Mouse (Mus musculus): Measurements from ENCODE around the gene Nup98. TPM values are rescaled to one million over a fixed set of nuclear protein-coding genes. Genes with fewer than 3 reads are reported as not detected.

Gene Nup98
- polyA plus RNA-seq, 2 experiments = 8.8 to 16.3 TPM

DNA sequence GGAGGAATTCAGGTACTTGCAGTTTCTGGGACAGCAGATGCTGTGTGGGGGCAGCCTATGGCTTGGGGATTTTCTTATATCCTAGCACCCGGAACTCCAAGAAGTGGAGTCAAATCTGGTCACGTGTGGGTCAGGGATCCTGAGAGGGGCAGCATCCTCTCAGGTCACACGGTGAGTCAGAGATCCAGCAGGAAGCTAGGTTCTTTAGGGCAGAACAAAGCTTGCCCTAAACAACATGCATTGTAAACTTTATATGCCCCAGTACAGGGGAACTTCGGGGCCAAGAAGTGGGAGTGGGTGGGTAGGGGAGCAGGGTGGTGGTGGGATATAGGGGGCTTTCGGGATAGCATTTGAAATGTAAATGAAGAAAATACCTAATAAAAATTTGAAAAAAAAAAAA is 109.1 kb downstream of the Nup98 start:
- 52% methylated on average over 5 of the region's 5 CpGs for WGBS (ENCODE audit: insufficient replicate concordance)
- no peaks in the 10 kb centered on the region for H3K36me3 ChIP-seq (replicated peaks; ENCODE audit: control insufficient read depth, insufficient read depth, low read depth)
- DNase-seq (ENCODE audit: low read depth in 3 of 3, low spot score in 3 of 3) (no peak), ATAC-seq (ENCODE audit: insufficient read depth) (no peak)
- TF ChIP-seq CTCF (IDR thresholded peaks at IDR 0.05; ENCODE audit: low read depth) (no peak), EP300 (IDR thresholded peaks at IDR 0.05; ENCODE audit: low read depth) (no peak)
- no peak overlapping the region for H3K4me2 ChIP-seq (ENCODE audit: low read depth)
- no peak overlapping the region for H3K27ac ChIP-seq
- H3K9ac ChIP-seq (replicated peaks) = no peak overlapping the region
- H3K4me1 ChIP-seq (replicated peaks; ENCODE audit: control insufficient read depth in 2 of 2, insufficient read depth in 2 of 2, low read length in 1 of 2) = peaks cover 10 to 30% of the 10 kb centered on the region in 2 experiments
- no peak overlapping the region for H3K4me3 ChIP-seq (ENCODE audit: insufficient read depth in 1 of 2, low read depth in 2 of 2, low read length in 2 of 2)
- H3K27me3 ChIP-seq (ENCODE audit: control insufficient read depth, insufficient read depth, low read length) = no peaks in the 10 kb centered on the region; the same call in none of the 2 replicates
- no peaks in the 10 kb centered on the region for H3K9me3 ChIP-seq (ENCODE audit: control insufficient read depth, low read length)

DNA sequence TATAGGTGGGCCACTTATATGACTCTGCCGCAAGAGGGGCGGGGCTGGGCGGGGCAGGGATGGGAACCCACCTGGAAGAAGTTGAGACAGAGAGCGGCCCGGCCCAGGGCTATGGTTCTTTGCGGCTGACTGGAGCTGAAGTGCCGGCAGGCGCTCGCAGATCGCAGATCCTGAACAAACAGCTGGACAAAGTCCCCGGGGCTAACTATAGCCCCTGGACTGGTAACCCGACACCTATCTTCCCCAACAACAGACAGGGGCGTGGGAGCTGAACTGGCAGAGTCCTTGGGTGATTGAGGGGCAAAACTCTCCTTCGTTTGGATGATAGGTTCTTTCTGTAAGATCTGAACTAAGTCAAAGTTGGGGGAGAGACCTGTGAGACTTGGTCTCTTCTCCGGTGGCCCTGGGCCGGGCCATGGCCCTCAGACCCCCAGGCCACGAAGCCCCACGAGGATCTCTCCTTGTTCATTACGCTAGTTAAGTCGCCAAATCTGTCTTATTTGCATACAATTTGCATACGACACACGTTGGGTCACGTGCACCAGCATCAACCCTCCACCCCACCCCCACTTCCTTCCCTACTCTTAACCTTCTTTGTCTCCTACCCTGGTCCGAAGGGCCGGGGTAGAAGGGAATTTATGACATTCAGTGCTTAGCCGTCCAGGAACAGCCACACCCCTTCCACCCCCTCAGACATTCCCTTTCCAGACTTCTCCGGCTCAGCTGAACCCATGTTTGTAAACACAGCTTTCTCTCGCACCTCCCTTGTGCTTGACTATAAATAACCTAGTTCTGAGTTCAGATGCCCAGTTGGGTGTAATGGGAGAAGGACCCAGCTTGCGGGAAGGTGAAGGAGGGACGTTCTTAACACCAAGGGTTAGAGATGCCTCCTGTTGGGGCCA is 110.0 kb downstream of the Nup98 start:
- H3K4me3 ChIP-seq (ENCODE audit: insufficient read depth in 1 of 2, low read depth in 2 of 2, low read length in 2 of 2) = peak overlapping the region; percentile 50
- H3K9ac ChIP-seq (replicated peaks) = peak overlapping the region; percentile 34
- H3K36me3 ChIP-seq (replicated peaks; ENCODE audit: control insufficient read depth, insufficient read depth, low read depth) = no peaks in the 10 kb centered on the region
- H3K27me3 ChIP-seq (ENCODE audit: control insufficient read depth, insufficient read depth, low read length) = no peaks in the 10 kb centered on the region; the same call in none of the 2 replicates
- no peak for TF ChIP-seq EP300 (IDR thresholded peaks at IDR 0.05; ENCODE audit: low read depth)
- no peak for TF ChIP-seq CTCF (IDR thresholded peaks at IDR 0.05; ENCODE audit: low read depth)
- H3K9me3 ChIP-seq (ENCODE audit: control insufficient read depth, low read length) = no peaks in the 10 kb centered on the region
- peak; percentile 51; the same call in 1 of the 2 replicates for ATAC-seq (ENCODE audit: insufficient read depth)
- 6% methylated on average over 30 of the region's 30 CpGs for WGBS (ENCODE audit: insufficient replicate concordance)
- H3K4me2 ChIP-seq (ENCODE audit: low read depth) = peak overlapping the region; percentile 75
- H3K4me1 ChIP-seq (replicated peaks; ENCODE audit: control insufficient read depth in 2 of 2, insufficient read depth in 2 of 2, low read length in 1 of 2) = peaks cover 10 to 30% of the 10 kb centered on the region in 2 experiments
- DNase-seq (ENCODE audit: low read depth in 3 of 3, low spot score in 3 of 3) = peak in 1 of 3 experiments; percentile 32
- no peak overlapping the region for H3K27ac ChIP-seq

DNA sequence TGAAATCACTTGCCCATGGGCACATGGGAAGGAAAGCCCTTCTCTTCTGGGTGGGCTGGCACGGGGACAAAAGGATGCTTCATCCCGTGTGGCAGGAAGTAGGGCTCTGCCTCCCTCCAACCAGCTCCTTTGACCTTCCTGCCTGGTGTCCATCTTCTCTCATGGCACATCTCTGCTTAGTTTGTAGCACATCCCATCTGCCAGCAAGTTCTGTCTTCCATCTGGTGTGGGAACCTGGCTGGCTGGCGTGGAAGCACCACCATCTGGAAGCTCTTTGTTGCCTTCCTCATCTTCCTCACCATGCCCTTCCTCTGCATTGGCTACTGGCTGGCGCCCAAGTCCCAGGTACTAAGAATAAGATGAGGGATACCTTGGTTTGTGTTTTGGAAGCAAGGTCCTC is 122.6 kb downstream of the Nup98 start:
- no peak for ATAC-seq (ENCODE audit: insufficient read depth)
- WGBS (ENCODE audit: insufficient replicate concordance) = 64% methylated on average over 4 of the region's 4 CpGs
- H3K27ac ChIP-seq = no peak overlapping the region
- no peak overlapping the region for H3K4me3 ChIP-seq (ENCODE audit: insufficient read depth in 1 of 2, low read depth in 2 of 2, low read length in 2 of 2)
- no peaks in the 10 kb centered on the region for H3K4me1 ChIP-seq (replicated peaks; ENCODE audit: control insufficient read depth in 2 of 2, insufficient read depth in 2 of 2, low read length in 1 of 2)
- TF ChIP-seq EP300 (IDR thresholded peaks at IDR 0.05; ENCODE audit: low read depth) (no peak), CTCF (IDR thresholded peaks at IDR 0.05; ENCODE audit: low read depth) (no peak)
- no peak for DNase-seq (ENCODE audit: low read depth in 3 of 3, low spot score in 3 of 3)
- H3K9ac ChIP-seq (replicated peaks) = no peak overlapping the region
- no peaks in the 10 kb centered on the region for H3K27me3 ChIP-seq (ENCODE audit: control insufficient read depth, insufficient read depth, low read length)
- no peak overlapping the region for H3K4me2 ChIP-seq (ENCODE audit: low read depth)
- H3K36me3 ChIP-seq (replicated peaks; ENCODE audit: control insufficient read depth, insufficient read depth, low read depth) = peaks cover 2% of the 10 kb centered on the region
- H3K9me3 ChIP-seq (ENCODE audit: control insufficient read depth, low read length) = no peaks in the 10 kb centered on the region

DNA sequence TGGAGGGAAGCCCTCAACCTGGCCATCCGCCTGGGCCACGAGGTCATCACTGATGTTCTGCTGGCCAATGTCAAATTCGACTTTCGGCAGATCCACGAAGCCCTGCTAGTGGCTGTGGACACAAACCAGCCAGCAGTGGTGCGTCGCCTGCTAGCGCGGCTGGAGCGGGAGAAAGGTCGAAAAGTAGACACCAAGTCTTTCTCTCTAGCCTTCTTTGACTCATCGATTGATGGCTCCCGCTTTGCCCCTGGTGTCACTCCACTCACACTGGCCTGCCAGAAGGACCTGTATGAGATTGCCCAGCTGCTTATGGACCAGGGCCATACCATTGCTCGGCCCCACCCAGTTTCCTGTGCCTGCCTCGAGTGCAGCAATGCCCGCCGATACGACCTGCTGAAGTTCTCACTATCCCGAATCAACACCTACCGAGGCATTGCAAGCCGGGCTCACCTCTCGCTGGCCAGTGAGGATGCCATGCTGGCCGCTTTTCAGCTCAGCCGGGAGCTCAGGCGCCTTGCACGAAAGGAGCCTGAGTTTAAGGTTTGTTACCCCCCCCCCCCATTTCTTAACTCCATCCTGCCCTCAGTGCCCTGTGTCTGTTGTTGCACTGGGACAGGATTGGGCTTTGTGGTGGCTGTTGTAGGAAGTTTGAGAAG is 125.8 kb downstream of the Nup98 start:
- ATAC-seq (ENCODE audit: insufficient read depth) (no peak), DNase-seq (ENCODE audit: low read depth in 3 of 3, low spot score in 3 of 3) (no peak)
- H3K9ac ChIP-seq (replicated peaks) = no peak overlapping the region
- H3K27ac ChIP-seq = no peak overlapping the region
- H3K9me3 ChIP-seq (ENCODE audit: control insufficient read depth, low read length) = no peaks in the 10 kb centered on the region
- no peak overlapping the region for H3K4me2 ChIP-seq (ENCODE audit: low read depth)
- H3K4me1 ChIP-seq (replicated peaks; ENCODE audit: control insufficient read depth in 2 of 2, insufficient read depth in 2 of 2, low read length in 1 of 2) = no peaks in the 10 kb centered on the region
- H3K36me3 ChIP-seq (replicated peaks; ENCODE audit: control insufficient read depth, insufficient read depth, low read depth) = peaks cover 22% of the 10 kb centered on the region
- WGBS (ENCODE audit: insufficient replicate concordance) = 83% methylated on average over 26 of the region's 26 CpGs
- H3K4me3 ChIP-seq (ENCODE audit: insufficient read depth in 1 of 2, low read depth in 2 of 2, low read length in 2 of 2) = no peak overlapping the region
- TF ChIP-seq EP300 (IDR thresholded peaks at IDR 0.05; ENCODE audit: low read depth) (no peak), CTCF (IDR thresholded peaks at IDR 0.05; ENCODE audit: low read depth) (no peak)
- no peaks in the 10 kb centered on the region for H3K27me3 ChIP-seq (ENCODE audit: control insufficient read depth, insufficient read depth, low read length)

DNA sequence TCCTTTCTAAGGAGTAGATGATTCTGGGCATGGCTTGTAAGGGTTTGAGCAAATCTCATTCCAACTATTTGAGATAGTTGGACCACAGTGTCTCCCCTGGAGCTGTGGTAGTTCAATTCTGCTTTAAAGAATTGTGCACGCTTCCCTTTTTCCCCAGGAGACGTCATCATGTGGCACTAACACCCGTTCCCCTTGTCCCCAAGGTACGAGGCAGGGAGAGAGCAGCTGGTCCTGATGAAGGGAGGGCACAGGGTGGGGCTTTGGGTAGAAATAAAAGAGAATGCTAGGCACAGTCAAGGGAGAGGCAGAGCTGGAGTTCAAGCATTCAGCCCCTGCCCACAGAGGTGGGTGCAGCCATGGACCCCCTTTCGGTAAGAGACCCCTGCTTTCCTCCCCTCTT is 127.2 kb downstream of the Nup98 start, which contains the start of gene Trpc2:
Gene Trpc2, plus strand, starts transcription at position 301 of the 400 bp plus-strand sequence.
- DNase-seq (ENCODE audit: low read depth in 3 of 3, low spot score in 3 of 3) (no peak), ATAC-seq (ENCODE audit: insufficient read depth) (no peak)
- Histone ChIP-seq H3K27me3 (ENCODE audit: control insufficient read depth, insufficient read depth, low read length) (no peaks in the 10 kb centered on the region), H3K4me2 (ENCODE audit: low read depth) (no peak within 1 kb of the TSS), H3K4me3 (ENCODE audit: insufficient read depth in 1 of 2, low read depth in 2 of 2, low read length in 2 of 2) (no peak within 1 kb of the TSS), H3K9ac (replicated peaks) (no peak within 1 kb of the TSS), H3K36me3 (replicated peaks; ENCODE audit: control insufficient read depth, insufficient read depth, low read depth) (peaks cover 31% of the 10 kb centered on the region), H3K27ac (no peak within 1 kb of the TSS), H3K4me1 (replicated peaks; ENCODE audit: control insufficient read depth in 2 of 2, insufficient read depth in 2 of 2, low read length in 1 of 2) (no peaks in the 10 kb centered on the region), H3K9me3 (ENCODE audit: control insufficient read depth, low read length) (no peaks in the 10 kb centered on the region)
- TF ChIP-seq EP300 (IDR thresholded peaks at IDR 0.05; ENCODE audit: low read depth) = no peak
- TF ChIP-seq CTCF (IDR thresholded peaks at IDR 0.05; ENCODE audit: low read depth) = no peak
- 73% methylated on average over 5 of the region's 5 CpGs for WGBS (ENCODE audit: insufficient replicate concordance)

Measured in liver, embryonic 14.5 days (tissue).